Mouse (Mus musculus): ENCODE data around the gene March1. TPM values are rescaled to one million over a fixed set of nuclear protein-coding genes. Genes with fewer than 3 reads are reported as not detected.

March1 gene
- 0.50 and 0.54 TPM in 2 replicates for polyA plus RNA-seq (2015; fragmentation: Nextera tagmentation; extraction: Ambion mirVana)

GRCm38 (mm10) chr8:65617871-65618751 is at the start of gene March1:
March1 (plus strand) TSS chr8:65617900.
- no peak within 1 kb of the TSS for H3K27ac ChIP-seq (replicated peaks)
- no peak for TF ChIP-seq EP300 (optimal IDR thresholded peaks at IDR 0.05)
- no peak for TF ChIP-seq CTCF (IDR thresholded peaks at IDR 0.05; ENCODE audit: low read depth)
- DNase-seq (ENCODE audit: low spot score): peak; percentile 13

DNA sequence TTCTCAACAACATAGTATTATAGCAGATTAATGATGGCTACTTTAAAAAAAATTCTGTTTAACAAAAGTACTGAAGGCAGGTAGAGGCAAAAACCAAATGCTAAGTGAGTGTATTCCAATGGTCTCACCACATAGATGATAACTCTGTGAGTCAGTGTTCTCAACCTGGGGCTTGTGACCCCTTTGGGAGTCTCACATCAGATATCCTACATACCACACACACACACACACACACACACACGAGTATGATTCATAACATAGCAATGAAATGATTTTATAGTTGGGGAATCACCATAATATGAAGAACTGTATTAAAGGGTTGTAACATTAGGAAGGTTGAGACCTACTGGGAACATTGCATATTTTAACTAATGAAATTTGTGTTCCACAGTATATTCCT is 30.8 kb upstream of the March1 start:
- H3K9ac ChIP-seq (ENCODE audit: low read length): no peak overlapping the region
- H3K4me1 ChIP-seq (replicated peaks; ENCODE audit: control insufficient read depth, insufficient read depth): no peaks in the 10 kb centered on the region
- no peaks in the 10 kb centered on the region for H3K27me3 ChIP-seq (ENCODE audit: control insufficient read depth, insufficient read depth, low read length)
- 52% methylated on average over 1 of the region's 1 CpGs for WGBS
- no peak overlapping the region for H3K27ac ChIP-seq (replicated peaks)
- no peak overlapping the region for H3K4me3 ChIP-seq (ENCODE audit: low read depth, low read length)
- H3K36me3 ChIP-seq (ENCODE audit: control insufficient read depth, insufficient read depth, low read length): no peaks in the 10 kb centered on the region
- TF ChIP-seq CTCF (IDR thresholded peaks at IDR 0.05; ENCODE audit: low read depth): no peak
- TF ChIP-seq EP300 (optimal IDR thresholded peaks at IDR 0.05): no peak
- ATAC-seq (ENCODE audit: low FRiP score, low TSS enrichment) (no peak), DNase-seq (ENCODE audit: low spot score) (no peak)
- no peaks in the 10 kb centered on the region for H3K9me3 ChIP-seq (ENCODE audit: control insufficient read depth, low read length)
- no peak overlapping the region for H3K4me2 ChIP-seq (replicated peaks; ENCODE audit: low read depth)

More at GRCm38 (mm10) chr8:65617871-65618751, at the start of gene March1:
- H3K4me2 ChIP-seq (replicated peaks; ENCODE audit: low read depth): no peak within 1 kb of the TSS
- H3K4me1 ChIP-seq (replicated peaks; ENCODE audit: control insufficient read depth, insufficient read depth): no peaks in the 10 kb centered on the region
- no peak within 1 kb of the TSS for H3K4me3 ChIP-seq (ENCODE audit: low read depth, low read length)
- 2% methylated on average over 23 of the region's 23 CpGs for WGBS
- H3K27me3 ChIP-seq (ENCODE audit: control insufficient read depth, insufficient read depth, low read length): no peaks in the 10 kb centered on the region
- H3K9ac ChIP-seq (ENCODE audit: low read length): no peak within 1 kb of the TSS
- no peak for ATAC-seq (ENCODE audit: low FRiP score, low TSS enrichment)
- H3K36me3 ChIP-seq (ENCODE audit: control insufficient read depth, insufficient read depth, low read length): no peaks in the 10 kb centered on the region
- no peaks in the 10 kb centered on the region for H3K9me3 ChIP-seq (ENCODE audit: control insufficient read depth, low read length)

- Histone ChIP-seq H3K36me3 (ENCODE audit: control insufficient read depth, insufficient read depth, low read length) (no peaks in the 10 kb centered on the region), H3K4me1 (replicated peaks; ENCODE audit: control insufficient read depth, insufficient read depth) (no peaks in the 10 kb centered on the region), H3K9me3 (ENCODE audit: control insufficient read depth, low read length) (no peaks in the 10 kb centered on the region), H3K4me3 (ENCODE audit: low read depth, low read length) (no peak overlapping the region), H3K27me3 (ENCODE audit: control insufficient read depth, insufficient read depth, low read length) (no peaks in the 10 kb centered on the region), H3K4me2 (replicated peaks; ENCODE audit: low read depth) (no peak overlapping the region), H3K27ac (replicated peaks) (no peak overlapping the region), H3K9ac (ENCODE audit: low read length) (no peak overlapping the region)
- DNase-seq (ENCODE audit: low spot score): peak; percentile 25
- TF ChIP-seq CTCF (IDR thresholded peaks at IDR 0.05; ENCODE audit: low read depth) (no peak), EP300 (optimal IDR thresholded peaks at IDR 0.05) (no peak)
- 51% methylated on average over 2 of the region's 2 CpGs for WGBS
- no peak for ATAC-seq (ENCODE audit: low FRiP score, low TSS enrichment)
Observed at GRCm38 (mm10) chr8:65603241-65603640, 14.5 kb upstream of the March1 start.

GRCm38 (mm10) chr8:65609509-65609908 is 8.2 kb upstream of the March1 start:
- H3K4me3 ChIP-seq (ENCODE audit: low read depth, low read length): no peak overlapping the region
- H3K9ac ChIP-seq (ENCODE audit: low read length): no peak overlapping the region
- no peak overlapping the region for H3K27ac ChIP-seq (replicated peaks)
- H3K27me3 ChIP-seq (ENCODE audit: control insufficient read depth, insufficient read depth, low read length): no peaks in the 10 kb centered on the region
- H3K4me1 ChIP-seq (replicated peaks; ENCODE audit: control insufficient read depth, insufficient read depth): no peaks in the 10 kb centered on the region
- 71% methylated on average over 2 of the region's 2 CpGs for WGBS
- DNase-seq (ENCODE audit: low spot score) (no peak), ATAC-seq (ENCODE audit: low FRiP score, low TSS enrichment) (no peak)
- H3K9me3 ChIP-seq (ENCODE audit: control insufficient read depth, low read length): no peaks in the 10 kb centered on the region
- no peak overlapping the region for H3K4me2 ChIP-seq (replicated peaks; ENCODE audit: low read depth)
- H3K36me3 ChIP-seq (ENCODE audit: control insufficient read depth, insufficient read depth, low read length): no peaks in the 10 kb centered on the region
- TF ChIP-seq CTCF (IDR thresholded peaks at IDR 0.05; ENCODE audit: low read depth) (no peak), EP300 (optimal IDR thresholded peaks at IDR 0.05) (no peak)

- Histone ChIP-seq H3K4me1 (replicated peaks; ENCODE audit: control insufficient read depth, insufficient read depth) (no peaks in the 10 kb centered on the region), H3K9ac (ENCODE audit: low read length) (no peak overlapping the region), H3K36me3 (ENCODE audit: control insufficient read depth, insufficient read depth, low read length) (no peaks in the 10 kb centered on the region), H3K4me2 (replicated peaks; ENCODE audit: low read depth) (no peak overlapping the region), H3K9me3 (ENCODE audit: control insufficient read depth, low read length) (no peaks in the 10 kb centered on the region), H3K27me3 (ENCODE audit: control insufficient read depth, insufficient read depth, low read length) (no peaks in the 10 kb centered on the region), H3K4me3 (ENCODE audit: low read depth, low read length) (no peak overlapping the region), H3K27ac (replicated peaks) (no peak overlapping the region)
- WGBS: 37% methylated on average over 7 of the region's 7 CpGs
- DNase-seq (ENCODE audit: low spot score) (no peak), ATAC-seq (ENCODE audit: low FRiP score, low TSS enrichment) (no peak)
- no peak for TF ChIP-seq EP300 (optimal IDR thresholded peaks at IDR 0.05)
- TF ChIP-seq CTCF (IDR thresholded peaks at IDR 0.05; ENCODE audit: low read depth): no peak
Observed at GRCm38 (mm10) chr8:65618966-65619365, 1.3 kb downstream of the March1 start.

GRCm38 (mm10) chr8:65644931-65645330 is 27.2 kb downstream of the March1 start:
- ATAC-seq (ENCODE audit: low FRiP score, low TSS enrichment) (no peak), DNase-seq (ENCODE audit: low spot score) (no peak)
- no peak overlapping the region for H3K9ac ChIP-seq (ENCODE audit: low read length)
- H3K27ac ChIP-seq (replicated peaks): no peak overlapping the region
- TF ChIP-seq EP300 (optimal IDR thresholded peaks at IDR 0.05): no peak
- TF ChIP-seq CTCF (IDR thresholded peaks at IDR 0.05; ENCODE audit: low read depth): no peak
- no peaks in the 10 kb centered on the region for H3K36me3 ChIP-seq (ENCODE audit: control insufficient read depth, insufficient read depth, low read length)
- H3K27me3 ChIP-seq (ENCODE audit: control insufficient read depth, insufficient read depth, low read length): no peaks in the 10 kb centered on the region
- H3K4me2 ChIP-seq (replicated peaks; ENCODE audit: low read depth): no peak overlapping the region
- no peak overlapping the region for H3K4me3 ChIP-seq (ENCODE audit: low read depth, low read length)
- H3K9me3 ChIP-seq (ENCODE audit: control insufficient read depth, low read length): no peaks in the 10 kb centered on the region
- no peaks in the 10 kb centered on the region for H3K4me1 ChIP-seq (replicated peaks; ENCODE audit: control insufficient read depth, insufficient read depth)
